Mouse (Mus musculus): ENCODE measurements around the gene Stum. TPM values are rescaled to one million over a fixed set of nuclear protein-coding genes. Genes with fewer than 3 reads are reported as not detected.

Stum gene
- total and polyA plus RNA-seq, 2 experiments from 2014 or later, result 16.7 to 80.7 TPM

DNA sequence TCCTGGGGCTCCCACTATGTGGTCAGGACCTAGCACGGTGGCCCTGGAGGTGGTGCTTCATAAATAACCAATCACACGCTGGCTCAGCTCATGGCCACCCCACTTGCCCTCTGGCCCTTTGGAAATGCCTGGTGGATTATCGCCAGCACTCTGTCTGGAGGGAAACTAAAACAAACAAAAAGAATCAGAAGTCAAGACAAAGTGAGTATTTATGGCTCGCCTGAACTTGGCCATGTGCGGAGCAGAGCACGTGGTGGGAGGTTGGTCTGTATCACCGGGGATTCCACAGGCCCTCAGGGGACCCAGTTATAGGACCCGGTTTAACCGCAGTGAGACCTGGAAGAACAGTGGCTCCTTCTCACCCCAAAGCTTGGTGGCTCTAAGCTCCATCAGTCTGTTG, 74.5 kb downstream of the Stum start:
- DNase-seq (no peak), ATAC-seq (no peak)
- H3K9ac ChIP-seq, result no peak overlapping the region
- peaks cover 7% of the 10 kb centered on the region; the same call in 1 of the 2 replicates for H3K4me1 ChIP-seq (ENCODE audit: insufficient read depth)
- H3K27me3 ChIP-seq (ENCODE audit: insufficient read depth, low read length), result no peaks in the 10 kb centered on the region
- no peak overlapping the region for H3K4me2 ChIP-seq (ENCODE audit: low read depth)
- H3K9me3 ChIP-seq (ENCODE audit: low read length), result no peaks in the 10 kb centered on the region
- 76% methylated on average over 9 of the region's 9 CpGs for WGBS
- TF ChIP-seq CTCF (IDR thresholded peaks at IDR 0.05; ENCODE audit: low read depth), result no peak
- no peaks in the 10 kb centered on the region for H3K36me3 ChIP-seq (ENCODE audit: insufficient read depth)
- no peak overlapping the region for H3K4me3 ChIP-seq (ENCODE audit: low read depth, low read length)
- H3K27ac ChIP-seq (ENCODE audit: low read depth, low read length), result no peak overlapping the region

- H3K36me3 ChIP-seq (ENCODE audit: insufficient read depth), result no peaks in the 10 kb centered on the region
- no peaks in the 10 kb centered on the region for H3K9me3 ChIP-seq (ENCODE audit: low read length)
- 71% methylated on average over 18 of the region's 18 CpGs for WGBS
- H3K4me2 ChIP-seq (ENCODE audit: low read depth), result peak overlapping the region; percentile 25; the same call in 1 of the 2 replicates
- H3K27ac ChIP-seq (ENCODE audit: low read depth, low read length), result peak overlapping the region; percentile 36; the same call in 1 of the 2 replicates
- ATAC-seq (peak; percentile 63), DNase-seq (no peak)
- no peak overlapping the region for H3K4me3 ChIP-seq (ENCODE audit: low read depth, low read length)
- no peak overlapping the region for H3K9ac ChIP-seq
- no peak for TF ChIP-seq CTCF (IDR thresholded peaks at IDR 0.05; ENCODE audit: low read depth)
- H3K4me1 ChIP-seq (ENCODE audit: insufficient read depth), result peaks cover 7% of the 10 kb centered on the region; the same call in 1 of the 2 replicates
- H3K27me3 ChIP-seq (ENCODE audit: insufficient read depth, low read length), result no peaks in the 10 kb centered on the region
Measured at GRCm38 (mm10) chr1:180407727-180408719, 75.3 kb downstream of the Stum start.

- ATAC-seq (peak; percentile 82), DNase-seq (peak; percentile 88)
- peak; percentile 84 for TF ChIP-seq CTCF (IDR thresholded peaks at IDR 0.05; ENCODE audit: low read depth)
- Histone ChIP-seq H3K9ac (no peak overlapping the region), H3K4me2 (ENCODE audit: low read depth) (peak overlapping the region; percentile 25), H3K36me3 (ENCODE audit: insufficient read depth) (no peaks in the 10 kb centered on the region), H3K9me3 (ENCODE audit: low read length) (no peaks in the 10 kb centered on the region), H3K27ac (ENCODE audit: low read depth, low read length) (no peak overlapping the region), H3K27me3 (ENCODE audit: insufficient read depth, low read length) (no peaks in the 10 kb centered on the region), H3K4me3 (ENCODE audit: low read depth, low read length) (0 out of 2 replicates have a peak overlapping the region, but pooled peaks have one; percentile 3), H3K4me1 (ENCODE audit: insufficient read depth) (peaks cover 7% of the 10 kb centered on the region; the same call in 1 of the 2 replicates)
- 14% methylated on average over 16 of the region's 16 CpGs for WGBS
Measured at GRCm38 (mm10) chr1:180407171-180407671, 76.1 kb downstream of the Stum start.

- H3K36me3 ChIP-seq (ENCODE audit: insufficient read depth), result no peaks in the 10 kb centered on the region
- no peak overlapping the region for H3K4me3 ChIP-seq (ENCODE audit: low read depth, low read length)
- TF ChIP-seq CTCF (IDR thresholded peaks at IDR 0.05; ENCODE audit: low read depth), result no peak
- H3K9me3 ChIP-seq (ENCODE audit: low read length), result no peaks in the 10 kb centered on the region
- H3K4me1 ChIP-seq (ENCODE audit: insufficient read depth), result peaks cover 7% of the 10 kb centered on the region; the same call in 1 of the 2 replicates
- no peaks in the 10 kb centered on the region for H3K27me3 ChIP-seq (ENCODE audit: insufficient read depth, low read length)
- ATAC-seq (no peak), DNase-seq (no peak)
- H3K27ac ChIP-seq (ENCODE audit: low read depth, low read length), result no peak overlapping the region
- 78% methylated on average over 11 of the region's 11 CpGs for WGBS
- H3K9ac ChIP-seq, result no peak overlapping the region
- no peak overlapping the region for H3K4me2 ChIP-seq (ENCODE audit: low read depth)
Measured at GRCm38 (mm10) chr1:180406336-180407035, 76.8 kb downstream of the Stum start.

DNA sequence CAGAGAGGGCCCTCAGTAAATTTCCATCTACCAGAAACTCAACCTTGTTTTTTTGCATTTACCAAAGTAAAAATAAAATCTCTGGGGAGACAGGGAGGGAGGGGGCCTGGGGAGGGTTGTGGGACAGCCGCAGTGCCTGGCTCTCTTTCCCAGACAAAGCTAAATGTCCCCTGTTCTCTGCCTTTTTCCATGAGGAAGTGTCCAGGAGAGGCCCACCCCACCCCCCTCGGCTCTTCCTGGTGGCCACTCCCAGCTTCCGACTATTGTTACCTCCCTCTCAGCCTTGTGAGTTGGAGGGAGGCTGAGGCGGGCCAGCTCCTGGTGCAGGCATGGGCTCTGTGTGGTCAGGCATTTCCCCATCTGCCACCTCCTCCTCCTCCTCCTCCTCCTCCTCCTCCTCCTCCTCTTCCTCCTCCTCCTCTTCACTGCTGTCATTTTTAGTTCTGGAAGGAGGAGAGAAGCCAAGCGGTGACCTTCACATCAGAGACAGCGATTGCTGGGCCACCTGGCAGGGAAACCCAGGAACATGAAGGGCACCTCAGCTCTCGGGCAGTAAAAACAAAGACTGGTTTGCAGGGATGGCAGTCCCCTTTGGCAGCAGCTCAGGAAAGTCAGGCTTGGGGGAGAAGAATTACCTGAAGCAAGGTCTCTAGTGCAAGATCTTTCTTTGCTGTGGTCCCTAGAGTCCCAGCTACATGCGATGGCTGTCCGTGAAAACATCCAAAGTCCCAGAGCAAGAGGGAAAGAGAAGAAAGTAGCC, 77.5 kb downstream of the Stum start:
- Histone ChIP-seq H3K4me1 (ENCODE audit: insufficient read depth) (peaks cover 7% of the 10 kb centered on the region; the same call in 1 of the 2 replicates), H3K4me3 (ENCODE audit: low read depth, low read length) (no peak overlapping the region), H3K27ac (ENCODE audit: low read depth, low read length) (no peak overlapping the region), H3K9ac (no peak overlapping the region), H3K9me3 (ENCODE audit: low read length) (no peaks in the 10 kb centered on the region), H3K4me2 (ENCODE audit: low read depth) (no peak overlapping the region), H3K36me3 (ENCODE audit: insufficient read depth) (no peaks in the 10 kb centered on the region), H3K27me3 (ENCODE audit: insufficient read depth, low read length) (no peaks in the 10 kb centered on the region)
- no peak for TF ChIP-seq CTCF (IDR thresholded peaks at IDR 0.05; ENCODE audit: low read depth)
- DNase-seq, result no peak
- ATAC-seq, result no peak
- 75% methylated on average over 9 of the region's 9 CpGs for WGBS

- DNase-seq (no peak), ATAC-seq (no peak)
- H3K36me3 ChIP-seq (ENCODE audit: insufficient read depth), result no peaks in the 10 kb centered on the region
- no peaks in the 10 kb centered on the region for H3K9me3 ChIP-seq (ENCODE audit: low read length)
- 88% methylated on average over 3 of the region's 3 CpGs for WGBS
- no peak overlapping the region for H3K27ac ChIP-seq (ENCODE audit: low read depth, low read length)
- H3K4me1 ChIP-seq (ENCODE audit: insufficient read depth), result peaks cover 7% of the 10 kb centered on the region; the same call in 1 of the 2 replicates
- no peak overlapping the region for H3K4me3 ChIP-seq (ENCODE audit: low read depth, low read length)
- H3K27me3 ChIP-seq (ENCODE audit: insufficient read depth, low read length), result no peaks in the 10 kb centered on the region
- no peak for TF ChIP-seq CTCF (IDR thresholded peaks at IDR 0.05; ENCODE audit: low read depth)
- H3K4me2 ChIP-seq (ENCODE audit: low read depth), result no peak overlapping the region
- H3K9ac ChIP-seq, result no peak overlapping the region
Measured at GRCm38 (mm10) chr1:180404706-180405105, 78.6 kb downstream of the Stum start.

Measured in forebrain, postnatal 0 days (tissue).